Mouse (Mus musculus): ENCODE measurements around the gene Slc25a21. TPM values are rescaled to one million over a fixed set of nuclear protein-coding genes. Genes with fewer than 3 reads are reported as not detected.
"Not testable (repeated sequence)": the region's sequence is repeated elsewhere in the genome, so short reads cannot be mapped to it uniquely, and the experiment has no call there.

The Slc25a21 gene
- 3.9 and 5.1 TPM in 2 replicates for polyA plus RNA-seq (2016; fragmentation: Nextera tagmentation; extraction: Ambion mirVana)

DNA sequence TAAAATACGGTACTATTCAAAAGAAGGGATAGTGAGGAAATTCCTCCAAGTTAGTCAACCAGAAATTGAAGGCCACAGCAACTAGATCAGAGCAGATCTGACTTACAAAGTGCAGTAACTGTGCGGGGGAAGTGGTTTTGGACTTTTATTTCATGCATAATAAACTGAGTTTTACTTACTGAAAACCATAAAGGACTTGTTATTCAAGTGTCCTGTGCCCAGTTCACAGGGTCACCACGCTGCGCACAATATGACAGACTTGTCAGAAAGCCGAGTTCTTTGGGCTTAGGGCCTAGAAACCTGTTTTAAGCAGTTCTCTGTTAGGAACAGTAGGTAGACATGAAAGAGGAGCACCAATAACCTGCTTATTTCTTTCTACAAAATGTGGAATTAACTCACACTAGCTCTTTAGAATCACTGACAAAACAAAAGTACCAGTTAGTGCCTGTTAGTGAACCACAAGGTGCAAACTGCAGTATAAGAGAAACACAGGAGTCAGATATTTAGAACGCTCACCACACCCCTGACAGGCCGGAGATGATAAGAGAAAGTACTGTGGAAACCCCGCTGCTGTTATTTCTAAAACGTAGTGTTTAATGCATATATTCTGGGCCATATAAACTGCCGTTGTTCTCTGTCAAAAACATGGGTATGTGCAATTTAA lies at the start of gene Slc25a21:
Gene Slc25a21, minus strand, starts transcription at position 110 of the 664 bp plus-strand sequence.
- no peak for DNase-seq (ENCODE audit: extremely low spot score, low spot score)
- Histone ChIP-seq H3K4me1 (peaks cover 23% of the 10 kb centered on the region), H3K9me3 (no peaks in the 10 kb centered on the region), H3K4me3 (peak within 1 kb of the TSS; percentile 66), H3K36me3 (replicated peaks) (no peaks in the 10 kb centered on the region), H3K27me3 (ENCODE audit: poor library complexity, severe bottlenecking) (peaks cover 29% of the 10 kb centered on the region), H3K27ac (peak within 1 kb of the TSS; percentile 86)
- 33% methylated on average over 10 of the region's 10 CpGs for WGBS

DNA sequence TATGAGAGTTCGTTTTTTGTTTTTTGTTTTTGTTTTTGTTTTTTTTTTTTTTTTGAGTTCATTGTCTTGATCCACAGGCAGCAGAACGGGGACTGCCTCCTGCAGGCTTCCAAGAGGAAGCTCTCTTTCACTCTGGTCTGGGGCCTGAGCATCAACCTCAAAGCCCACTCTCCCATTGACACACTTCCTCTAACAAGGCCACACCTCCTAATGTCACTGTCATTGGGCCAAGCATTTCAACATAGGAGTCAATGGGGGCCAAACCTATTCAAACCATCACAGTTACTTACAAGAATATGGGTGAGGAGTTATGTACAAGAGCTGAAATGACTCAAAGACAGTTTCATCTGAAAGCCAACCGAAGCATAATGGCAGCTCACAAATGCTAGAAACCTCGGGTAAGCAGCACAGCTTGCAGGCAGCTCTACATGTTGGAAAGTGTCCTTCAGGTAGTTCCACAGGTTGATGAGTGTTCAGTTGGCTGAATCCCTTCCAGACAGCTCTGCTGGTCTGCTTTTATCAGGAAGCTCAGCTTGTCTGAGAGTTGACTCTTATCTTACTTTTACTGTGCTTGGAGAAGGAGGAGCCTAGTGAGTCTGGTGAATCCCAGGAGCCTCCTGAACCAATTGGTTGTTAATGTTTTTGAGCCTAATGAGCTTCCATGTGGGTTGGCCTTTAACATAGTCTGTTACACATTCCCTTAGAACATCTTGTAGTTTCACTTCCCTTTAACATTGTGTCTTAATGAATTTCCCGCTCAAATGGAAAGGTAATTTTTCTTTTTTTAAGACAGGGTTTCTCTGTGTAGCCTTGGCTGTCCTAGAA lies 46.6 kb upstream of the Slc25a21 start:
- DNase-seq (ENCODE audit: extremely low spot score, low spot score), result no peak
- Histone ChIP-seq H3K27ac (no peak overlapping the region), H3K27me3 (ENCODE audit: poor library complexity, severe bottlenecking) (no peaks in the 10 kb centered on the region), H3K4me1 (no peaks in the 10 kb centered on the region), H3K9me3 (no peaks in the 10 kb centered on the region), H3K36me3 (replicated peaks) (peaks cover 59% of the 10 kb centered on the region), H3K4me3 (no peak overlapping the region)
- WGBS, result 83% methylated on average over 5 of the region's 5 CpGs

DNA sequence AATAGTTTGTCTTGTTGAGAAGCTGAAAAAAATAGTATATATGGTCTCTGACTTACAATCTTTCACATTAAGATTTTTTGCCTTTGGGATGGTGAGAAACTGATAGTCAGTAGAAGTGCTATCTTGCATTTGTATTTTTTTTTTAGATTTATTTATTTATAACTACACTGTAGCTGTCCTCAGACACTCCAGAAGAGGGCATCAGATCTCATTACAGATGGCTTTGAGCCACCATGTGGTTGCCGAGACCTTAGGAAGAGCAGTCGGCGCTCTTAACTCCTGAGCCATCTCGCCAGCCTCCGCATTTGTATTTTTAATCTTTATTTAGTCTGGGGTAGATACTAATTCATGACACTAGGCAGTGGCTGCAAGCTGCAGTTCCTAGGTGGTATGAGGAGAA lies 36.1 kb upstream of the Slc25a21 start:
- H3K9me3 ChIP-seq, result 0 out of 2 replicates have a peak, but pooled peaks cover 3% of the 10 kb centered on the region
- H3K4me3 ChIP-seq, result no peak overlapping the region
- peaks cover 41% of the 10 kb centered on the region for H3K36me3 ChIP-seq (replicated peaks)
- no peak for DNase-seq (ENCODE audit: extremely low spot score, low spot score)
- whole genome bisulfite sequencing, result 91% methylated on average over 5 of the region's 5 CpGs
- H3K4me1 ChIP-seq, result peaks cover 14% of the 10 kb centered on the region
- no peaks in the 10 kb centered on the region for H3K27me3 ChIP-seq (ENCODE audit: poor library complexity, severe bottlenecking)
- H3K27ac ChIP-seq, result no peak overlapping the region

DNA sequence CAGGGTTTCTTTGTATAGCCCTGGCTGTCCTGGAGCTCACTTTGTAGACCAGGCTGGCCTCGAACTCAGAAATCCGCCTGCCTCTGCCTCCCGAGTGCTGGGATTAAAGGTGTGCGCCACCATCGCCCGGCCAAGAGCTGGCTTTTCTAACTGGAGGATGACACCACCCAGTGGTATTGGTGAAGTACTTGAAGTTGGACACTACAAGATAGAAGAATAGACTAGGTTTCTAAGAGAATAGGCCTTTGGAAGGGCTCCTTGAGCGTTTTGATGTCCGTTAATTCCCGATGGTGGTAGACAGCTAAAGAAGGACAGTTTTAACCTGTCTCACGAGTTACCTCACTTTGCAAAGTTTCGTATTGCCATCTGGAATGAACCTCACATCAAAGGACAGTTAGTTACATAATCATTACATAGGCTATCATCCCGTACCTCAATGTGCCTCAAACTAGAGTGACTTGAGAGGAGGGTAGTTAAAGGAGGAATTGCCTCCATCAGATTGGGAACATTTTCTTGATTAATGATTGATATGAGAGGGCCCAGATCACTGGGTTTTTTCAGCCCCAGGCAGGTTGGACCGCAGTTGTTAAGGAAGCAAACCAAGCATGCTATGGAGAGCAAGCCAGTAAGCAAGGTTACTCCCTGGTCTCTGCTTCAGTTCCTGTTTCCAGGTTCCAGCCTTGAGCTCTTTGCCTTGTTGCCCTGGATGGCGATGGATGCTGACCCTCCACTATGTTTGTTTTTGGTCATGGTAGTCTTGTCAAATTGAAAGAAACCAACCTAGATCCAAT lies 34.0 kb upstream of the Slc25a21 start:
- peak overlapping the region; percentile 82 for H3K4me3 ChIP-seq
- H3K27ac ChIP-seq, result peak overlapping the region; percentile 98
- H3K4me1 ChIP-seq, result peaks cover 14% of the 10 kb centered on the region
- H3K27me3 ChIP-seq (ENCODE audit: poor library complexity, severe bottlenecking), result no peaks in the 10 kb centered on the region
- no peaks in the 10 kb centered on the region for H3K9me3 ChIP-seq
- DNase-seq (ENCODE audit: extremely low spot score, low spot score), result no peak
- H3K36me3 ChIP-seq (replicated peaks), result peaks cover 21% of the 10 kb centered on the region
- 81% methylated on average over 14 of the region's 14 CpGs for WGBS

DNA sequence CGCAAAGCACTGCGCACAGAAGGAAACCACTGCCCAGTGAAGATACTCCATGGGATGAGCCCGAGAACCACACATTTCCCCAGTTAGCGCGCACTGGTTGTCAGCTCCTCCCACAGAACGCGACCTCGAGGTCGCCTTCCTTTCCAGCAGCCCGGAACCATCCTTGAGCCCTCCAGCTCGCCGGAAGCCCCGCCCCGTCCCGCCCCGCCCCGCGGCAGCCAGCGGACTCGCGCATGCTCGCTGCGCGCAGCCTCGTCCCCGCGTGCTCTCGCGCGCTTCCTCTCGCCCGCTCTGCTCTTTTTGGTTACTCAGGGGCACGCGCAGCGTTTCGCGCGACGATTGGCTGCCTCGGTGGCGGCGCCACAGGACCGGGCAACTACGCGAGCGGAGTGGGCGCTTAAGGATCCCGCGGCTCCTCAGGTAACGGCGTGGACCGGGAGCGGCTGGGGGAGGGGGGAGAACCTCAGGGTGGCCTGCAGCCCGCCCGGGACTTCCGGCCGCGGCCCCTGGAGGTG lies 33.0 kb upstream of the Slc25a21 start, which contains the start of the genes Prps1l3 and Mipol1:
Gene Prps1l3, plus strand, starts transcription at position 221 of the 515 bp plus-strand sequence.
Gene Mipol1, plus strand, starts transcription at position 236 of the 515 bp plus-strand sequence.
- peak within 1 kb of the TSS; percentile 98 for H3K27ac ChIP-seq
- no peaks in the 10 kb centered on the region for H3K27me3 ChIP-seq (ENCODE audit: poor library complexity, severe bottlenecking)
- H3K36me3 ChIP-seq (replicated peaks), result peaks cover 16% of the 10 kb centered on the region
- peak; percentile 96 for DNase-seq (ENCODE audit: extremely low spot score, low spot score)
- H3K4me3 ChIP-seq, result peak within 1 kb of the TSS; percentile 82
- H3K9me3 ChIP-seq, result no peaks in the 10 kb centered on the region
- under 1% methylated on average over 58 of the region's 58 CpGs for WGBS
- peaks cover 14% of the 10 kb centered on the region for H3K4me1 ChIP-seq

DNA sequence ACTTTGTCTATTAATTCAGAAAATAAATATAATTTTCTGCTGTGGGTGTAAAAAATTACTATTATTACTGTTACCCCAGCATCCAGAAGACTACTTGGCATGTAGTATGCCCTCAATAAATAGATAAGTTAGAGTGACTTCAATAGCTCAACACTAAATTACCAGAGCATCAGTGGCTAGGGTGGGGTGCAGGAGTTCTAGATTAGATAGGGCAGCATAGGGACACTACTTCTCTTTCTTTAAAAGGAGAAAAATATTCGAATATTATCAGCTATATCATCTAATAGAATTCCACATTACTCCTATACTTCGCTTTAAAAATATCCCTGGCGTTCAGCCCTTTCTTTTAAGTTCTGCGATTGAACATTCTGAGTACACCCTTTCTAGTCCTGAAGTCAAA lies 32.4 kb upstream of the Slc25a21 start:
- no peaks in the 10 kb centered on the region for H3K9me3 ChIP-seq
- peak overlapping the region; percentile 98 for H3K27ac ChIP-seq

DNA sequence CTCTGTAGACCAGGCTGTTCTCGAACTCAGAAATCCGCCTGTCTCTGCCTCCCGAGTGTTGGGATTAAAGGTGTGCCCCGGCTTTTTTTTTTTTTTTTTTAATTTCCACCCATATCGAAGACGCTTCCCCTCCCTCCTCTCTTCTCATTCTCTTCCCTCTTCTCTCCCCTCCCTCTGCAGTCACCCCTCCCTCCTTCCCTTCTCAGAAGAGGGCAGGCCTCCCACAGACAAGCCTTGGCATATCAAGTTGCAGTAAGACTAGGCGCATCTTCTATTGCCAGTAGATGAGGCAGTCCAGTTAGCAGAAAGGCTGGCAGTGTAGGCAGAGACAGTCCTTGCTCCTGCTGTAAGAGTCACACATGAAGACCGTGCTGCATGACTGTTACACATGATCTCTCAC lies 30.5 kb upstream of the Slc25a21 start:
- H3K36me3 ChIP-seq (replicated peaks), result peaks cover 7% of the 10 kb centered on the region; the same call in 1 of the 2 replicates
- H3K4me3 ChIP-seq, result no peak overlapping the region
- no peaks in the 10 kb centered on the region for H3K27me3 ChIP-seq (ENCODE audit: poor library complexity, severe bottlenecking)
- peaks cover 14% of the 10 kb centered on the region for H3K4me1 ChIP-seq
- H3K9me3 ChIP-seq, result no peaks in the 10 kb centered on the region
- DNase-seq (ENCODE audit: extremely low spot score, low spot score), result no peak
- H3K27ac ChIP-seq, result no peak overlapping the region
- 92% methylated on average over 4 of the region's 8 CpGs for WGBS

More for the DNA sequence above, 32.4 kb upstream of the Slc25a21 start:
- Histone ChIP-seq H3K4me3 (peak overlapping the region; percentile 82), H3K36me3 (replicated peaks) (peaks cover 10% of the 10 kb centered on the region), H3K4me1 (peaks cover 14% of the 10 kb centered on the region), H3K27me3 (ENCODE audit: poor library complexity, severe bottlenecking) (no peaks in the 10 kb centered on the region)
- WGBS, result 45% methylated on average over 4 of the region's 4 CpGs
- no peak for DNase-seq (ENCODE audit: extremely low spot score, low spot score)

DNA sequence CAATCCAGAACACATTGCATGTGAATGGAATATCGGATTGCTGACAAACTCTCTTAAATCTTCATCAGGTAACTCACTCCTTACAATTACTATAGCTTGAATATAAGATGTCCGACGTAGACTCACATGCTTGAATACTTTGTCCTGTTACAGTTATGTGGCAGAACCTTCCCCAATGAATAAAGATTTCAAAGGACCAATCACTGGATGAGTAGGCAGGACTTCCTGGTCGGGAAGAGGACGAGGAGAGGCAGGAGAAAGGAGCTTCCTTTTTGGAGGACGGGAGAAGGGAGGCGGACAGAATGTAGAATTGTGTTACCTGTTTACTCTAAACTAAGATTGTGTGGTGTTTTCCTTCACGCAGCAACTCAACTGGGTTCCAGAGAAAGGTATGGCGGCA lies 29.1 kb upstream of the Slc25a21 start:
- Histone ChIP-seq H3K27me3 (ENCODE audit: poor library complexity, severe bottlenecking) (no peaks in the 10 kb centered on the region), H3K4me3 (no peak overlapping the region), H3K36me3 (replicated peaks) (peaks cover under 1% of the 10 kb centered on the region; the same call in 1 of the 2 replicates), H3K4me1 (peaks cover 10% of the 10 kb centered on the region), H3K27ac (no peak overlapping the region), H3K9me3 (no peaks in the 10 kb centered on the region)
- 89% methylated on average over 9 of the region's 9 CpGs for WGBS
- DNase-seq (ENCODE audit: extremely low spot score, low spot score), result no peak

DNA sequence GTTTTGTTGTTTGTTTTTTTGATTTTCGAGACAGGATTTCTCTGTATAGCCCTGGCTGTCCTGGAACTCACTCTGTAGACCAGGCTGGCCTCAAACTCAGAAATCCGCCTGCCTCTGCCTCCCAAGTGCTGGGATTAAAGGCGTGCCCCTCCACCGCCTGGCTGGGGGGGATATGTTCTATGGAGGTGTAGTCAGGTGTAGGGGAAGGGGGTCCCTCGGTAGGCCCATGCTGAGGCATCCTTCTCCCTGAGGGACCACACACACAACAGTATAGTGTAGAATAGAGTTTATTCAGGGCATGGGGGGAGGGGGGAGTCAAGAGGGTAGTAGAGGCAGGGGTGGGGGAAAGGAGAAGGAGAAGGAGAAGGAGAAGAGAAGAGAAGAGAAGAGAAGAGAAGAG lies 15.2 kb upstream of the Slc25a21 start:
- H3K27ac ChIP-seq; H3K4me1 ChIP-seq; H3K27me3 ChIP-seq (ENCODE audit: poor library complexity, severe bottlenecking); DNase-seq (ENCODE audit: extremely low spot score, low spot score); H3K4me3 ChIP-seq; H3K9me3 ChIP-seq; H3K36me3 ChIP-seq (replicated peaks): not testable (repeated sequence)
- 76% methylated on average over 5 of the region's 5 CpGs for WGBS

DNA sequence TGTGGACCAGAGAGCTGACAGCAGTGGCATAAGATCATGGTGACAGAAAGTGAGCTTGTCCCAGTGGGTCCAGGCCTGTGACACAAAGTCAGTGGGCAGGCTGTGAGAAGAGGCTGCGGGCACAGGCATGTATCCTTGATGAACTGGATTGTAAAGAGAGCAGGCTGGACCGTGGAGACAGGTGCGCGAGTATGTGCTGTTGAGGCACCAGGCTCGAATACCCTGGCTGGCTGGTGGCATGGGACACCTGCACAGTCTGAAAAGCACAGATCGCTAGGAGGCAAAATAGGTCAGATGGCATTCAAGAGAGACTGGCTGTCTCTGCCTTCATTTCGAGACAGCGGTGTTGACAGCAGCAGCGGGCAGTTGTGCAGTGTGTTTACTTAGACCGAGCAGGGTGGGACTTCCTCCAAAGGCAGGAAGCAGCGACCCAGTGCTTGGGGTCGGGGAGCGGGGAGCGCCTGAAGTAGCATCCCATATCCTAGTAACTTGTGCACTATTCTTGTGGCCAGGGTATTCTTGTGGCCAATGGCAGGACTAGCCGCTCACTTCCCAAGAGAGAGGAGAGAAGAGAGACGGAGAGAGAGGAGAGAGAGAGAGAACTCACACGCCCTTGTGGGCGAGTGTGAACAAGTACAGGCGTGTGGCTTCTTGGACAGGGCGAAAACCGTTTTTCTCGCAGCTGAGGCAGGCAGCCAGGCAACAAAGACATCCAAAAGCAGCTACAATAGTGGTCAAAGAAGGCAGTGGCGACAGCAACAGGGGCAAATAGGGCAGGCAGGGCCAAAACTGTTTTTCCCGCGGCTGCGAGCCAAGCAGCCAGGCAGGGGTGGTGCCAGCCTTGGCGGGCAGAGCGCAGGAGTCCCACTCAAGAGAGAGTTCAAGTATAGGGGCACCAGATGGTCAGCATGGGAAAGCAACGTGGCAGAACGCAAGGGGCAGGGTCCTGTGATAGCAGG lies 14.4 kb upstream of the Slc25a21 start:
- Histone ChIP-seq H3K9me3 (no peaks in the 10 kb centered on the region), H3K4me1 (peaks cover 10% of the 10 kb centered on the region), H3K27ac (peak overlapping the region; percentile 85), H3K4me3 (peak overlapping the region; percentile 59), H3K36me3 (replicated peaks) (no peaks in the 10 kb centered on the region), H3K27me3 (ENCODE audit: poor library complexity, severe bottlenecking) (no peaks in the 10 kb centered on the region)
- peak; percentile 52 for DNase-seq (ENCODE audit: extremely low spot score, low spot score)
- WGBS, result 10% methylated on average over 30 of the region's 30 CpGs

DNA sequence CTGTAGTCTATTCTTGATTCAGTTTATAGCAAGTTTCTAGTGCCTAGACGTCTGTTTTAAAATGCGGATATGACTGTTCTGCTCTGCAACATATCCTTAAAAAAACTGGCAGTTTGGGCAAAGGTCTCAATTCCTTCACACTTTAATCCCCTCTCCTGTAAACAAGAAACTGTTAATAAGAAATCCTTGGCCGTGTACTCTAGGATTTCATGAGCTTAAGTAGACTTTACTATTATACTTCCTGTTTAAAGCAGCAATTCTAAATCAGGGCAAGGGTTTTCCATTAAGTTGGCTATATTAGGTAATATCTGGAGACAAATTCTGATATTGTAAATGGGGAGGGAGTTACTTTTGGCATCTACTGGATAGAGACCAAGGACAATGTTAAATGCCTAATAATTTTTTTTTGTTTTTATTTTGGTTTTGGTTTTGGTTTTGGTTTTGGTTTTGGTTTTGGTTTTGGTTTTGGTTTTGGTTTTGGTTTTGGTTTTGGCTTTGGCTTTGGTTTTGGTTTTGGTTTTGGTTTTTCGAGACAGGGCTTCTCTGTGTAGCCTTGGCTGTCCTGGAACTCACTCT lies 7.1 kb upstream of the Slc25a21 start:
- no peak overlapping the region for H3K4me3 ChIP-seq
- H3K36me3 ChIP-seq (replicated peaks), result no peaks in the 10 kb centered on the region
- no peaks in the 10 kb centered on the region for H3K27me3 ChIP-seq (ENCODE audit: poor library complexity, severe bottlenecking)
- H3K9me3 ChIP-seq, result no peaks in the 10 kb centered on the region
- no peak for DNase-seq (ENCODE audit: extremely low spot score, low spot score)
- no peak overlapping the region for H3K27ac ChIP-seq
- H3K4me1 ChIP-seq, result no peaks in the 10 kb centered on the region
- WGBS, result 80% methylated on average over 4 of the region's 4 CpGs

All from forebrain, embryonic 10.5 days (tissue).